Mouse (Mus musculus): ENCODE measurements around the gene Msantd1. TPM values are rescaled to one million over a fixed set of nuclear protein-coding genes. Genes with fewer than 3 reads are reported as not detected.
"Not testable (repeated sequence)": the region's sequence is repeated elsewhere in the genome, so short reads cannot be mapped to it uniquely, and the experiment has no call there.

Msantd1 gene
- 2.6 and 5.3 TPM in 2 replicates for polyA plus RNA-seq (2014; fragmentation: Nextera tagmentation; extraction: Ambion mirVana)

- no peak for DNase-seq (ENCODE audit: low spot score)
- H3K27ac ChIP-seq = no peak within 1 kb of the TSS
- no peaks in the 10 kb centered on the region for H3K4me1 ChIP-seq (replicated peaks; ENCODE audit: control insufficient read depth, insufficient read depth, low read length)
- WGBS = 73% methylated on average over 6 of the region's 6 CpGs
- H3K9me3 ChIP-seq (ENCODE audit: control insufficient read depth, low read length) = no peaks in the 10 kb centered on the region
- H3K4me2 ChIP-seq (replicated peaks) = no peak within 1 kb of the TSS
- H3K4me3 ChIP-seq (replicated peaks; ENCODE audit: low read length) = no peak within 1 kb of the TSS
- no peaks in the 10 kb centered on the region for H3K27me3 ChIP-seq (ENCODE audit: control insufficient read depth, insufficient read depth, low read length)
- H3K9ac ChIP-seq = no peak within 1 kb of the TSS
- no peak for ATAC-seq (ENCODE audit: low FRiP score)
- H3K36me3 ChIP-seq (replicated peaks; ENCODE audit: control insufficient read depth, insufficient read depth) = peaks cover 75% of the 10 kb centered on the region
These were observed at the start of gene Msantd1 for GRCm38 (mm10) chr5:34907910-34908725. Gene Msantd1 (plus strand): TSS chr5:34908012.

GRCm38 (mm10) chr5:34865367-34865766 lies 42.4 kb upstream of the Msantd1 start:
- ATAC-seq (ENCODE audit: low FRiP score) = no peak
- H3K27ac ChIP-seq = no peak overlapping the region
- H3K36me3 ChIP-seq (replicated peaks; ENCODE audit: control insufficient read depth, insufficient read depth) = peaks cover 64% of the 10 kb centered on the region
- no peak overlapping the region for H3K4me2 ChIP-seq (replicated peaks)
- 96% methylated on average over 5 of the region's 5 CpGs for WGBS
- no peak overlapping the region for H3K9ac ChIP-seq
- no peak for DNase-seq (ENCODE audit: low spot score)
- no peak overlapping the region for H3K4me3 ChIP-seq (replicated peaks; ENCODE audit: low read length)
- no peaks in the 10 kb centered on the region for H3K4me1 ChIP-seq (replicated peaks; ENCODE audit: control insufficient read depth, insufficient read depth, low read length)
- H3K27me3 ChIP-seq (ENCODE audit: control insufficient read depth, insufficient read depth, low read length) = no peaks in the 10 kb centered on the region
- no peaks in the 10 kb centered on the region for H3K9me3 ChIP-seq (ENCODE audit: control insufficient read depth, low read length)

DNA sequence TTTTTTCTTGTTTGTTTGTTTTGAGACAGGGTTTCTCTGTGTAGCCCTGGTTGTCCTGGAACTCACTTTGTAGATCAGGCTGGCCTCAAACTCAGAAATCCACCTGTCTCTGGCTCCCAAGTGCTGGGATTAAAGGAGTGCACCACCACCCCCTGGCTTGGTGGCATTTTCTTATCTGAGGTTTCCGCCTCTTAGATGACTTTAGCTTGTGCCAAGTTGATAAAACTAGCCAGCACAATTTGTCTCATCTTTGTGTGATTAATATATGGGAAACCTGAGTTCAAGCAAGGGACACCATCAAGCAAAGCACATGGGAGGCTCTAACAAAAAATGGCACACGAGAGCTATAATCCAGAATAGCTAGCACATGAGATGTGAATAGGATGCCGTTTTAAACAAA lies 27.5 kb upstream of the Msantd1 start:
- WGBS = 96% methylated on average over 3 of the region's 3 CpGs
- H3K27ac ChIP-seq; ATAC-seq (ENCODE audit: low FRiP score); H3K4me3 ChIP-seq (replicated peaks; ENCODE audit: low read length); H3K4me2 ChIP-seq (replicated peaks); H3K9me3 ChIP-seq (ENCODE audit: control insufficient read depth, low read length); H3K9ac ChIP-seq; H3K27me3 ChIP-seq (ENCODE audit: control insufficient read depth, insufficient read depth, low read length); DNase-seq (ENCODE audit: low spot score); H3K4me1 ChIP-seq (replicated peaks; ENCODE audit: control insufficient read depth, insufficient read depth, low read length): not testable (repeated sequence)
- peaks cover 91% of the 10 kb centered on the region for H3K36me3 ChIP-seq (replicated peaks; ENCODE audit: control insufficient read depth, insufficient read depth)

DNA sequence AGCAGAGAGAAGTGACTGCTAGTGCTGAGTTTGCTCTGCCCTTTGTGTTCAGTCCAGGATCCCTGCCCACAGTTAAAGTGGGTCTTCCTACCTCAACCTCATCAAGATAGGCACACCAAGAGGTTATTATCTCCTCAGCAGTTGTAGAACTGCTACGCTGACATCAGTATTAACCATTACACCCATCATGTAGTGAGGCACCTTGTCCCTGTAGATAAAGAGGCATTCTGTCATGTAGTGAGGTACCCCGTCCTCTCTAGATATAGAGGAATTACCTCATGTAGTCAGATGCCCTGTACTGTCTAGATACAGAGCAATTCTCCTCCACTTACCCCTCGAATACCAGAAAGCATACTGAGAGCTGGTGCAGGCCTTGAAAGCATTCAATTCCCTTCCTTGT lies 26.8 kb upstream of the Msantd1 start:
- ATAC-seq (ENCODE audit: low FRiP score) (no peak), DNase-seq (ENCODE audit: low spot score) (no peak)
- H3K4me2 ChIP-seq (replicated peaks) = no peak overlapping the region
- 91% methylated on average over 3 of the region's 3 CpGs for WGBS
- H3K27me3 ChIP-seq (ENCODE audit: control insufficient read depth, insufficient read depth, low read length) = no peaks in the 10 kb centered on the region
- no peaks in the 10 kb centered on the region for H3K9me3 ChIP-seq (ENCODE audit: control insufficient read depth, low read length)
- no peak overlapping the region for H3K27ac ChIP-seq
- peaks cover 92% of the 10 kb centered on the region for H3K36me3 ChIP-seq (replicated peaks; ENCODE audit: control insufficient read depth, insufficient read depth)
- H3K9ac ChIP-seq = no peak overlapping the region
- no peak overlapping the region for H3K4me3 ChIP-seq (replicated peaks; ENCODE audit: low read length)
- H3K4me1 ChIP-seq (replicated peaks; ENCODE audit: control insufficient read depth, insufficient read depth, low read length) = no peaks in the 10 kb centered on the region

- ATAC-seq (ENCODE audit: low FRiP score) (no peak), DNase-seq (ENCODE audit: low spot score) (no peak)
- no peaks in the 10 kb centered on the region for H3K4me1 ChIP-seq (replicated peaks; ENCODE audit: control insufficient read depth, insufficient read depth, low read length)
- no peaks in the 10 kb centered on the region for H3K9me3 ChIP-seq (ENCODE audit: control insufficient read depth, low read length)
- WGBS = 79% methylated on average over 3 of the region's 3 CpGs
- peaks cover 86% of the 10 kb centered on the region for H3K36me3 ChIP-seq (replicated peaks; ENCODE audit: control insufficient read depth, insufficient read depth)
- no peak overlapping the region for H3K4me2 ChIP-seq (replicated peaks)
- no peaks in the 10 kb centered on the region for H3K27me3 ChIP-seq (ENCODE audit: control insufficient read depth, insufficient read depth, low read length)
- no peak overlapping the region for H3K27ac ChIP-seq
- H3K4me3 ChIP-seq (replicated peaks; ENCODE audit: low read length) = no peak overlapping the region
- H3K9ac ChIP-seq = no peak overlapping the region
These were observed 22.6 kb upstream of the Msantd1 start for GRCm38 (mm10) chr5:34885250-34885649.

DNA sequence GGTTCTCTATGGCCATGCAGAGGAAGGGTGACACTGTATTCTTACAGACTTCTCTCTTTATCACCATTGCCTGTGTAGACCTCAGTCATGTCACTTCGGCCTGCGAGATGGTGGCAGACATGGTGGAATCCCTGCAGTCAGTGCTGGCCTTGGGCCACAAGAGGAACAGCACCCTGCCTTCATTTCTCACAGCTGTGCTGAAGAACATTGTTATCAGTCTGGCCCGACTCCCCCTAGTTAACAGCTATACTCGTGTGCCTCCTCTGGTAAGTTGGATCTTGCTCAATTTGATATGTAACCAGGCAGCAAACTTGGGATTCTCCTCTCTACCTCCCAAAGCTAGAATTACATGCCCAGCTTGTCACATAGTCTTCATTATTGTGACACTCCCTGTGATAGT lies 18.6 kb upstream of the Msantd1 start:
- H3K4me1 ChIP-seq (replicated peaks; ENCODE audit: control insufficient read depth, insufficient read depth, low read length) = no peaks in the 10 kb centered on the region
- no peak overlapping the region for H3K27ac ChIP-seq
- peaks cover 89% of the 10 kb centered on the region for H3K36me3 ChIP-seq (replicated peaks; ENCODE audit: control insufficient read depth, insufficient read depth)
- WGBS = 97% methylated on average over 4 of the region's 4 CpGs
- no peak overlapping the region for H3K9ac ChIP-seq
- no peak for DNase-seq (ENCODE audit: low spot score)
- H3K4me3 ChIP-seq (replicated peaks; ENCODE audit: low read length) = no peak overlapping the region
- H3K27me3 ChIP-seq (ENCODE audit: control insufficient read depth, insufficient read depth, low read length) = no peaks in the 10 kb centered on the region
- no peak overlapping the region for H3K4me2 ChIP-seq (replicated peaks)
- no peaks in the 10 kb centered on the region for H3K9me3 ChIP-seq (ENCODE audit: control insufficient read depth, low read length)
- no peak for ATAC-seq (ENCODE audit: low FRiP score)

- 92% methylated on average over 3 of the region's 3 CpGs for WGBS
- H3K4me1 ChIP-seq (replicated peaks; ENCODE audit: control insufficient read depth, insufficient read depth, low read length) = no peaks in the 10 kb centered on the region
- no peaks in the 10 kb centered on the region for H3K27me3 ChIP-seq (ENCODE audit: control insufficient read depth, insufficient read depth, low read length)
- ATAC-seq (ENCODE audit: low FRiP score) (no peak), DNase-seq (ENCODE audit: low spot score) (no peak)
- no peak overlapping the region for H3K27ac ChIP-seq
- H3K4me3 ChIP-seq (replicated peaks; ENCODE audit: low read length) = no peak overlapping the region
- no peak overlapping the region for H3K4me2 ChIP-seq (replicated peaks)
- H3K36me3 ChIP-seq (replicated peaks; ENCODE audit: control insufficient read depth, insufficient read depth) = peaks cover 97% of the 10 kb centered on the region
- no peak overlapping the region for H3K9ac ChIP-seq
- no peaks in the 10 kb centered on the region for H3K9me3 ChIP-seq (ENCODE audit: control insufficient read depth, low read length)
These were observed 10.9 kb upstream of the Msantd1 start for GRCm38 (mm10) chr5:34896697-34897453.

- WGBS = 94% methylated on average over 6 of the region's 6 CpGs
- Histone ChIP-seq H3K9ac (no peak overlapping the region), H3K4me2 (replicated peaks) (no peak overlapping the region), H3K4me1 (replicated peaks; ENCODE audit: control insufficient read depth, insufficient read depth, low read length) (no peaks in the 10 kb centered on the region), H3K27me3 (ENCODE audit: control insufficient read depth, insufficient read depth, low read length) (no peaks in the 10 kb centered on the region), H3K4me3 (replicated peaks; ENCODE audit: low read length) (no peak overlapping the region), H3K9me3 (ENCODE audit: control insufficient read depth, low read length) (no peaks in the 10 kb centered on the region), H3K36me3 (replicated peaks; ENCODE audit: control insufficient read depth, insufficient read depth) (peaks cover 97% of the 10 kb centered on the region), H3K27ac (no peak overlapping the region)
- DNase-seq (ENCODE audit: low spot score) (no peak), ATAC-seq (ENCODE audit: low FRiP score) (no peak)
These were observed 7.9 kb upstream of the Msantd1 start for GRCm38 (mm10) chr5:34899787-34900469.

DNA sequence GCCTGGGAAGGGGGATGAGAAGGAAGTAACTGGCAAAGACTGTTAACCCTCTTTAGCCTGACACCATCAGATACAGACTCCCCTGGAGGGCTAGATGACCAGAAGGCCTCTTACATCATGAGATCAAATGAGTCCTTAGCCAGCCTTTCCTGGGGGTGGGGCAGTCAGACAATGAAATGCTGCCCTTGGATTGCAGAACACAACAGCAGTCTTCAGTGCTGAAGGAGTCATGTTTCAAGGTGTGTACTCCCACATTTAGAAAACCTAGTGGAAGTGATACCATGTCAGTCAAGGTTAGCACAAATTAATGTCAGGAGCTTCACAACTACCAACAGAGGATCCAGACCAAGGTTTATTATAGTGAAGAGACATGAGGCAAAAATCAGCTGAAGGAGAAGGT lies 5.4 kb upstream of the Msantd1 start:
- no peak overlapping the region for H3K9ac ChIP-seq
- no peak for DNase-seq (ENCODE audit: low spot score)
- ATAC-seq (ENCODE audit: low FRiP score) = no peak
- H3K4me2 ChIP-seq (replicated peaks) = no peak overlapping the region
- no peaks in the 10 kb centered on the region for H3K4me1 ChIP-seq (replicated peaks; ENCODE audit: control insufficient read depth, insufficient read depth, low read length)
- H3K36me3 ChIP-seq (replicated peaks; ENCODE audit: control insufficient read depth, insufficient read depth) = peaks cover 97% of the 10 kb centered on the region
- no peaks in the 10 kb centered on the region for H3K27me3 ChIP-seq (ENCODE audit: control insufficient read depth, insufficient read depth, low read length)
- H3K4me3 ChIP-seq (replicated peaks; ENCODE audit: low read length) = no peak overlapping the region
- H3K27ac ChIP-seq = no peak overlapping the region
- H3K9me3 ChIP-seq (ENCODE audit: control insufficient read depth, low read length) = no peaks in the 10 kb centered on the region
